Mouse (Mus musculus): ENCODE measurements at regions not wholly inside any gene's neighbourhood (a gene's known extent, or its start where the extent isn't known, plus 50 kb on each side); places are given as distances from the start of the nearest gene placed in this dataset.

DNA sequence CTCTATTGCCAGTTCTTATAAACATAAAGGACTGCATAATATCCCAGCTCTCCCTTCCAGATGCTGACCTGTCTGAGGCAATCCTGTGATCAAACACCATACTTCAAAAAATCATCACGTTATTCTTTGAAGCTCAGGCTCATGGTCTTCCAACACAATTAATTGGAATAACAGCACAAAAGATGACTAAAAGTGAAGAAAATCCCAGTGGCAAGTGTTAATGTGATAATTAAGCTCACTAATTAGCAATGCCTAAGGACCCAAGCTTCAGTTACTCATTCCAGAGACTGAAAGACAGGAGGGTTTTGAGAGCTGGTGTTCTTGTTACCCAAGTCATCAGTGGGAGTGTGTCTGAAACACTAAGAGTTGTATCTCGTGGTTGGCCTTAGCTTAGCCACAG is 363.5 kb upstream of the Myt1l start:
- Histone ChIP-seq H3K4me2 (ENCODE audit: low read depth, low read length) (no peak overlapping the region), H3K4me1 (ENCODE audit: control insufficient read depth, insufficient read depth, low read length) (no peaks in the 10 kb centered on the region), H3K9ac (ENCODE audit: low read depth, low read length) (no peak overlapping the region), H3K27ac (ENCODE audit: low read length) (no peak overlapping the region), H3K9me3 (ENCODE audit: control insufficient read depth, low read length) (no peaks in the 10 kb centered on the region), H3K4me3 (ENCODE audit: low read length) (no peak overlapping the region), H3K27me3 (replicated peaks; ENCODE audit: control insufficient read depth, insufficient read depth, low read length) (no peaks in the 10 kb centered on the region), H3K36me3 (ENCODE audit: control insufficient read depth, insufficient read depth, low read length) (no peaks in the 10 kb centered on the region)
- WGBS, result 80% methylated on average over 2 of the region's 2 CpGs
- ATAC-seq, result no peak

DNA sequence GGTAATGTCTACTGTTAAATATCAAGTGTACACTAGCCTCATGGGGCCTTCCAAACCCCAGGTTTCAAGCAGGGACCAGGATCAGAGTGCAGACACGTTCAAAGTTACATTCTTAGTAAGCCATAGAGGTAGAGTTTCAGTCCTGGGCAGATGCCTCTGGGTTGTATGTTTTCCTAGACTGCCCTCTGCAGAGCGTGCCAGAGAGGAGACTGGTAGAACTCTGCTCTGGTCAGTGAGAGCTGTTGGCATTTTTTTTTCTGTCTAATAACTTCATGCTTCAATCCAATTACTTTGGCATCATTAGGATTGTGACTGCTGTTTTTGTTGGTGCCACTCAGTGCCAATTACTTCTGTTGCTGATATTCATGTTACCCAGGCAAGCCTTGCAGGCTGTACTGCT is 361.9 kb upstream of the Myt1l start:
- Histone ChIP-seq H3K9me3 (ENCODE audit: control insufficient read depth, low read length) (no peaks in the 10 kb centered on the region), H3K4me1 (ENCODE audit: control insufficient read depth, insufficient read depth, low read length) (no peaks in the 10 kb centered on the region), H3K4me3 (ENCODE audit: low read length) (no peak overlapping the region), H3K27ac (ENCODE audit: low read length) (no peak overlapping the region), H3K27me3 (replicated peaks; ENCODE audit: control insufficient read depth, insufficient read depth, low read length) (no peaks in the 10 kb centered on the region), H3K4me2 (ENCODE audit: low read depth, low read length) (no peak overlapping the region), H3K9ac (ENCODE audit: low read depth, low read length) (no peak overlapping the region), H3K36me3 (ENCODE audit: control insufficient read depth, insufficient read depth, low read length) (no peaks in the 10 kb centered on the region)
- ATAC-seq, result no peak
- WGBS, result 51% methylated on average over 2 of the region's 2 CpGs

DNA sequence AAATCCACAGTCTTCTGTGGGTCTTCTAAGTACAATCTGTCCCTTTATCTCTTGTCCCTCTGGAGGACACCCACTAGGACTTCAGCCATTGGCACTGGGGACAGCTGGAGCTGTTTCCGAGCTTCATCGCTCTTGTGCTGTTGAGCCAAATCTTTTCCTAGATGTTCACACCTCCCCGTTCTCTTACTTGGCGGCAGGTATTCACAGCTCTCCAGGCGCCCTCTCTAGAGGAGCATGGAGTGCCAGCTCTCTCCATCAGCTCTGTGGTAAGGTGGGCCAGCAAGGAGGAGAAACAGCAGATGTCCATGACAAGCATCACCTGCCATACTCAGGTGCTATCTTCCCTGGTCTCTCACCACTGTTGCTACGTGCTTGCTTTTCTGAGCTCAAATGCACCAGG is 360.3 kb upstream of the Myt1l start:
- no peak overlapping the region for H3K27ac ChIP-seq (ENCODE audit: low read length)
- 78% methylated on average over 6 of the region's 6 CpGs for WGBS

DNA sequence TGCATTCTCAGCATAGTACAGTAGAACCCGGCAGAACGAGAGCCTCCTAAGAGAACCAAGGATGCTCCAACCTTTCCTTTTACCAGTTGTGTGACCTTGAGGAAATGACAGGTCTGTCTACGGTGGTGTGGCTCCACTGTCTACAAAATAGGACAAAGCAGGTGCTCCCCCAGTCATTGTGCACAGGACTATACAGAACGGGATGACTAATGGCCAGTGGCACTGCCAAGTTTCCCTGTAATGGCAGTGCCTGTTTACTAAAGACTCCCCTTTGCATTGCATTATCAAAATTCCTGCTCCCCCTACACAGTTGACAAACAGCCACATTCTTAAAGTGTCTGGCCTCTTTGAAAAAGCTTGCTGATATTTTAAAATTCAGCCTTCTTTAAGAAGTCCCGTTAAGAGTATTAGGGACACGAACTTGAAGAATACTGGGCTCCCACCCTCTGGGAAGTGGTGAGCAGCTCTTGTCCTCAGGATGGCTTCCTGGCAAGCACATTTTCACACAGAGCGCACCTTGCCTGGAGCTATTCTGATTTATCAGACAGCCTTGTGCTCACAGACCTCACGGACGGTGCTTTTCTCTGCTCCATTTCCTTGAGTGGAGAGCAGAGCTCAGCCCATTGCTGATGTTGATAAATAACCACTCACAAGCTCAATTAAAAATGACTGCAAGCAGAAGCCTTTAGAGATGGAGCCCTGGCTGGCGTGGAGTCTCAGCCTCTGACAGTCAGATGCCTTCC is 352.3 kb upstream of the Myt1l start:
- H3K4me2 ChIP-seq (ENCODE audit: low read depth, low read length), result no peak overlapping the region
- no peaks in the 10 kb centered on the region for H3K9me3 ChIP-seq (ENCODE audit: control insufficient read depth, low read length)
- no peaks in the 10 kb centered on the region for H3K4me1 ChIP-seq (ENCODE audit: control insufficient read depth, insufficient read depth, low read length)
- no peaks in the 10 kb centered on the region for H3K36me3 ChIP-seq (ENCODE audit: control insufficient read depth, insufficient read depth, low read length)
- H3K4me3 ChIP-seq (ENCODE audit: low read length), result no peak overlapping the region
- ATAC-seq, result no peak
- no peaks in the 10 kb centered on the region for H3K27me3 ChIP-seq (replicated peaks; ENCODE audit: control insufficient read depth, insufficient read depth, low read length)
- no peak overlapping the region for H3K9ac ChIP-seq (ENCODE audit: low read depth, low read length)
- 62% methylated on average over 10 of the region's 10 CpGs for WGBS
- no peak overlapping the region for H3K27ac ChIP-seq (ENCODE audit: low read length)

More for the DNA sequence above, 360.3 kb upstream of the Myt1l start:
- Histone ChIP-seq H3K4me1 (ENCODE audit: control insufficient read depth, insufficient read depth, low read length) (no peaks in the 10 kb centered on the region), H3K4me2 (ENCODE audit: low read depth, low read length) (no peak overlapping the region), H3K9me3 (ENCODE audit: control insufficient read depth, low read length) (no peaks in the 10 kb centered on the region), H3K4me3 (ENCODE audit: low read length) (no peak overlapping the region), H3K36me3 (ENCODE audit: control insufficient read depth, insufficient read depth, low read length) (no peaks in the 10 kb centered on the region), H3K27me3 (replicated peaks; ENCODE audit: control insufficient read depth, insufficient read depth, low read length) (no peaks in the 10 kb centered on the region), H3K9ac (ENCODE audit: low read depth, low read length) (no peak overlapping the region)
- ATAC-seq, result no peak

GRCm38 (mm10) chr12:29177145-29177544 is 351.0 kb upstream of the Myt1l start:
- ATAC-seq, result no peak
- H3K27ac ChIP-seq (ENCODE audit: low read length), result no peak overlapping the region
- H3K4me2 ChIP-seq (ENCODE audit: low read depth, low read length), result no peak overlapping the region
- H3K4me1 ChIP-seq (ENCODE audit: control insufficient read depth, insufficient read depth, low read length), result no peaks in the 10 kb centered on the region
- 90% methylated on average over 12 of the region's 12 CpGs for WGBS
- no peaks in the 10 kb centered on the region for H3K27me3 ChIP-seq (replicated peaks; ENCODE audit: control insufficient read depth, insufficient read depth, low read length)
- no peaks in the 10 kb centered on the region for H3K36me3 ChIP-seq (ENCODE audit: control insufficient read depth, insufficient read depth, low read length)
- no peaks in the 10 kb centered on the region for H3K9me3 ChIP-seq (ENCODE audit: control insufficient read depth, low read length)
- no peak overlapping the region for H3K4me3 ChIP-seq (ENCODE audit: low read length)
- no peak overlapping the region for H3K9ac ChIP-seq (ENCODE audit: low read depth, low read length)

DNA sequence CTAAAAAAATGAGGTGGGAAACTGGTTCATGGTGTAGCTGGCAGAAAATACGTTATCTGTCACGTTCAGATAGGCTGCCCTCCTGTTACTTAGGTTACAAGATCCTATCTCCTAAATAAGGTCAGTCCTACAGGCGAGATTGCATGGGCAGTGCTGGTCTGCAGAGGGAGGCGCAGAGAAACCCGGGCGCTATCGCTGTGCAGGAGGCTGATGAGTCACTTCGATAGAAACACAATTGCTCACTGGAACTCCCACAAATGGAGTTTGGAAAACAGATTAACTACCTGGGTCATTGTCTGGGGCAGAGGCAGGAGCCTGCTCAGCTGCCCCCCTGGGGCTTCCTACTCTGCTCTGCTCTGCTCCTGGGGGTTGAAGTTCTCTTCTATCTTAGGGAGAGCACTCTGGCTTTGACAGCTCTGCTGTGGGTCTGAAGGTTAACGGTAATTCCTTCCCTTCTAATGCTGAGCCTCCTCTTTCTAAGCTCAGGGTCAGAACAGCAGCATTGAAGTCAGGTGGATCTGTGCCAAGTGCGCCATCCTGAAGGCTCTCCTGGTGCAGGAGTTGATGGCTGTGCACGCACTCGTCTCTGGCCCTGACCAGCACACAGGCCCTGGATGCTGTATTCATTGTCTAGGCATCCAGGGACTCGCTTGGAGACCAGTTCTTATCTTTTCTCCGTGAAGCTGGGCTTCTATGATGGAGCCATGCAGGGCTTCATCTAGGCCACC is 349.9 kb upstream of the Myt1l start:
- Histone ChIP-seq H3K4me2 (ENCODE audit: low read depth, low read length) (no peak overlapping the region), H3K36me3 (ENCODE audit: control insufficient read depth, insufficient read depth, low read length) (no peaks in the 10 kb centered on the region), H3K9me3 (ENCODE audit: control insufficient read depth, low read length) (no peaks in the 10 kb centered on the region), H3K4me1 (ENCODE audit: control insufficient read depth, insufficient read depth, low read length) (no peaks in the 10 kb centered on the region), H3K9ac (ENCODE audit: low read depth, low read length) (no peak overlapping the region), H3K27ac (ENCODE audit: low read length) (no peak overlapping the region), H3K27me3 (replicated peaks; ENCODE audit: control insufficient read depth, insufficient read depth, low read length) (no peaks in the 10 kb centered on the region), H3K4me3 (ENCODE audit: low read length) (no peak overlapping the region)
- WGBS, result 64% methylated on average over 14 of the region's 14 CpGs
- no peak; the same call in 1 of the 2 replicates for ATAC-seq

GRCm38 (mm10) chr12:29179405-29179804 is 348.8 kb upstream of the Myt1l start:
- Histone ChIP-seq H3K27me3 (replicated peaks; ENCODE audit: control insufficient read depth, insufficient read depth, low read length) (no peaks in the 10 kb centered on the region), H3K4me2 (ENCODE audit: low read depth, low read length) (no peak overlapping the region), H3K9ac (ENCODE audit: low read depth, low read length) (no peak overlapping the region), H3K9me3 (ENCODE audit: control insufficient read depth, low read length) (no peaks in the 10 kb centered on the region), H3K4me1 (ENCODE audit: control insufficient read depth, insufficient read depth, low read length) (no peaks in the 10 kb centered on the region), H3K4me3 (ENCODE audit: low read length) (no peak overlapping the region), H3K36me3 (ENCODE audit: control insufficient read depth, insufficient read depth, low read length) (no peaks in the 10 kb centered on the region), H3K27ac (ENCODE audit: low read length) (no peak overlapping the region)
- ATAC-seq, result no peak
- WGBS, result 74% methylated on average over 2 of the region's 2 CpGs

GRCm38 (mm10) chr12:29180576-29180975 is 347.6 kb upstream of the Myt1l start:
- Histone ChIP-seq H3K36me3 (ENCODE audit: control insufficient read depth, insufficient read depth, low read length) (no peaks in the 10 kb centered on the region), H3K4me1 (ENCODE audit: control insufficient read depth, insufficient read depth, low read length) (no peaks in the 10 kb centered on the region), H3K4me3 (ENCODE audit: low read length) (no peak overlapping the region), H3K27ac (ENCODE audit: low read length) (no peak overlapping the region), H3K4me2 (ENCODE audit: low read depth, low read length) (no peak overlapping the region), H3K27me3 (replicated peaks; ENCODE audit: control insufficient read depth, insufficient read depth, low read length) (no peaks in the 10 kb centered on the region), H3K9ac (ENCODE audit: low read depth, low read length) (no peak overlapping the region), H3K9me3 (ENCODE audit: control insufficient read depth, low read length) (no peaks in the 10 kb centered on the region)
- ATAC-seq, result no peak
- 94% methylated on average over 1 of the region's 1 CpGs for WGBS

- Histone ChIP-seq H3K4me3 (ENCODE audit: low read length) (no peak overlapping the region), H3K4me2 (ENCODE audit: low read depth, low read length) (no peak overlapping the region), H3K36me3 (ENCODE audit: control insufficient read depth, insufficient read depth, low read length) (no peaks in the 10 kb centered on the region), H3K4me1 (ENCODE audit: control insufficient read depth, insufficient read depth, low read length) (no peaks in the 10 kb centered on the region), H3K9ac (ENCODE audit: low read depth, low read length) (no peak overlapping the region), H3K27ac (ENCODE audit: low read length) (no peak overlapping the region), H3K9me3 (ENCODE audit: control insufficient read depth, low read length) (no peaks in the 10 kb centered on the region), H3K27me3 (replicated peaks; ENCODE audit: control insufficient read depth, insufficient read depth, low read length) (no peaks in the 10 kb centered on the region)
- WGBS, result 62% methylated on average over 4 of the region's 4 CpGs
- ATAC-seq, result no peak
Measured at GRCm38 (mm10) chr12:29187619-29188018, 340.6 kb upstream of the Myt1l start.
